Mouse (Mus musculus) heart, adult 2 months (tissue): Measurements from ENCODE around the gene Olfr1383.
"Not testable (repeated sequence)": the region's sequence is repeated elsewhere in the genome, so short reads cannot be mapped to it uniquely, and the experiment has no call there.

ENCODE experiments used
- CTCF ChIP-seq: fragments of 200-600 bp; IDR thresholded peaks from 2 replicates; pipeline ENCODE4 v1.8.1; 2022; ENCODE audit warnings: antibody characterized with exemption, mild to moderate bottlenecking, moderate library complexity
- EP300 ChIP-seq: fragments of 200-500 bp; IDR thresholded peaks from 2 replicates; pipeline ENCODE4 v1.6.1; 2011; ENCODE audit warnings: low read depth, low read length, control low read depth; ENCODE audit not compliant: insufficient read depth
- POLR2A ChIP-seq: fragments of 200-500 bp; IDR thresholded peaks from 2 replicates; pipeline ENCODE4 v1.6.1; 2011; ENCODE audit warnings: mild to moderate bottlenecking, low read depth, low read length, control low read depth; ENCODE audit not compliant: insufficient read depth

GRCm38 (mm10) chr11:49536631-49537030 lies 17.2 kb downstream of the Olfr1383 start:
- TF ChIP-seq CTCF = peak; percentile 44
- not testable (repeated sequence) for TF ChIP-seq POLR2A, EP300
